Mouse (Mus musculus) urinary bladder, postnatal 36 days (tissue): ENCODE measurements around the gene Hnrnph3.
"Not testable (repeated sequence)": the region's sequence is repeated elsewhere in the genome, so short reads cannot be mapped to it uniquely, and the experiment has no call there.

ENCODE experiments used
- DNase-seq, 2 experiments: peaks; one replicate each; pipeline ENCODE4 v3.0.0; 2022; ENCODE audit warnings: low spot score in 2 of 2, mixed read lengths in 1 of 2

The Hnrnph3 gene

GRCm38 (mm10) chr10:63023749-63024579 lies at the start of gene Hnrnph3, which contains the start of gene Pbld2:
Hnrnph3 (minus strand) TSS chr10:63024217.
Pbld2 (plus strand) TSS chr10:63024315.
- peak; percentile 98 for DNase-seq

- peak; percentile 66 to 80 for DNase-seq
Observed at GRCm38 (mm10) chr10:63065988-63066387, 42.0 kb upstream of the Hnrnph3 start.

- DNase-seq = no peak
Observed at GRCm38 (mm10) chr10:63065561-63065960, 41.5 kb upstream of the Hnrnph3 start.

- no peak for DNase-seq
Observed at GRCm38 (mm10) chr10:63064516-63064915, 40.5 kb upstream of the Hnrnph3 start.

- no peak for DNase-seq
Observed at GRCm38 (mm10) chr10:63063365-63063764, 39.3 kb upstream of the Hnrnph3 start.

GRCm38 (mm10) chr10:63062696-63063095 lies 38.7 kb upstream of the Hnrnph3 start:
- DNase-seq = no peak

GRCm38 (mm10) chr10:63061266-63061665 lies 37.2 kb upstream of the Hnrnph3 start:
- peak in 1 of 2 experiments; percentile 13 for DNase-seq

- DNase-seq = peak; percentile 71 to 80
Observed at GRCm38 (mm10) chr10:63060406-63060805, 36.4 kb upstream of the Hnrnph3 start.

GRCm38 (mm10) chr10:63059862-63060261 lies 35.8 kb upstream of the Hnrnph3 start, which contains the start of gene Pbld1:
Pbld1 (plus strand) TSS chr10:63060162.
- no peak for DNase-seq

GRCm38 (mm10) chr10:63056966-63057750 lies 33.1 kb upstream of the Hnrnph3 start:
- DNase-seq = peak in 1 of 2 experiments; percentile 36

- no peak for DNase-seq
Observed at GRCm38 (mm10) chr10:63054586-63054985, 30.6 kb upstream of the Hnrnph3 start.

- DNase-seq = not testable (repeated sequence)
Observed at GRCm38 (mm10) chr10:63054071-63054470, 30.1 kb upstream of the Hnrnph3 start.

GRCm38 (mm10) chr10:63053007-63053406 lies 29.0 kb upstream of the Hnrnph3 start:
- peak in 1 of 2 experiments; percentile 56 for DNase-seq

GRCm38 (mm10) chr10:63052011-63052410 lies 28.0 kb upstream of the Hnrnph3 start:
- no peak for DNase-seq

- no peak for DNase-seq
Observed at GRCm38 (mm10) chr10:63051267-63051666, 27.2 kb upstream of the Hnrnph3 start.

- no peak for DNase-seq
Observed at GRCm38 (mm10) chr10:63049106-63049505, 25.1 kb upstream of the Hnrnph3 start.

GRCm38 (mm10) chr10:63047751-63048150 lies 23.7 kb upstream of the Hnrnph3 start:
- no peak for DNase-seq

GRCm38 (mm10) chr10:63043154-63043553 lies 19.1 kb upstream of the Hnrnph3 start:
- DNase-seq = no peak

GRCm38 (mm10) chr10:63039867-63040628 lies 16.0 kb upstream of the Hnrnph3 start:
- DNase-seq = no peak

GRCm38 (mm10) chr10:63038571-63039320 lies 14.7 kb upstream of the Hnrnph3 start:
- no peak for DNase-seq

- no peak for DNase-seq
Observed at GRCm38 (mm10) chr10:63032956-63033355, 8.9 kb upstream of the Hnrnph3 start.
